Mouse (Mus musculus) lung, postnatal 0 days (tissue): ENCODE results near the gene Rab44.

Experiments used
- CTCF ChIP-seq: IDR thresholded peaks from 2 replicates; pipeline ENCODE4 v1.5.1; 2016; ENCODE audit warnings: antibody characterized with exemption, mild to moderate bottlenecking
- EP300 ChIP-seq: IDR thresholded peaks from 2 replicates; pipeline ENCODE4 v1.6.1; 2016; ENCODE audit warnings: antibody characterized with exemption, mild to moderate bottlenecking, control low read depth

DNA sequence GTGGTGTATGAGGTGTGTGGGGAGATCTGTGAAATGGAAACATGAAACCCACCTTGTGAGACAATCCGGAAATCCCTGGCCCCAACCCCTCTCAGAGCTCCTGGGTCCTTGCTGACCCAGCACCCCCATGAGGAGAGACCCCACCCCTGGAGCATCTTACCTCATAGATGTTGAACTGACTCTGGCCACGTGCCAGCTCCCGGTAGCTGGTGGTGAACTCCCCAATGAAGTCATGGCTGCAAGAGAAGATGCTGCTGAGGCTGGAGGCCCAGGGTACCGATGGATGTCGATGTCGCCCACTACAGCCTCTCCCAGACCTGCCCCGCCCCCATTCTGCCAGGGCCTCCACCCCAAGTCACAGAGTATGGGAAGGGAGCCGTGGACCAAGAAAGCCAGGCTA lies 59.2 kb downstream of the Rab44 start:
- TF ChIP-seq EP300 (no peak), CTCF (no peak)
